Mouse (Mus musculus): ENCODE measurements around the gene Acsbg2. TPM values are rescaled to one million over a fixed set of nuclear protein-coding genes. Genes with fewer than 3 reads are reported as not detected.

Acsbg2 gene
- not detected for polyA plus RNA-seq (2014; fragmentation: Illumina TruSeq; extraction: RNeasy Lipid Tissue Mini Kit (QIAGEN cat#74804); ENCODE audit: low read depth, low replicate concordance)

GRCm38 (mm10) chr17:56874237-56874636 is at the start of gene Acsbg2:
Acsbg2 (minus strand) TSS chr17:56874447.

GRCm38 (mm10) chr17:56874936-56875651 is 847 bp upstream of the Acsbg2 start, which contains the start of gene 1700061G19Rik:
1700061G19Rik (plus strand) TSS chr17:56875477.

GRCm38 (mm10) chr17:56830411-56831110 is 43.7 kb downstream of the Acsbg2 start, which contains the start of gene Rfx2:
Rfx2 (minus strand) TSS chr17:56831013.

Other genes starting within 250 kb of the Acsbg2 start
- 2.6 TPM for gene Lonp1, start 247.6 kb downstream of the Acsbg2 start, polyA plus RNA-seq (2014; fragmentation: Illumina TruSeq; extraction: RNeasy Lipid Tissue Mini Kit (QIAGEN cat#74804); ENCODE audit: low read depth, low replicate concordance)
- 0.28 TPM for gene Catsperd, start 246.3 kb downstream of the Acsbg2 start, polyA plus RNA-seq (2014; fragmentation: Illumina TruSeq; extraction: RNeasy Lipid Tissue Mini Kit (QIAGEN cat#74804); ENCODE audit: low read depth, low replicate concordance)
- gene Ranbp3, start 201.2 kb downstream of the Acsbg2 start, polyA plus RNA-seq (2014; fragmentation: Illumina TruSeq; extraction: RNeasy Lipid Tissue Mini Kit (QIAGEN cat#74804); ENCODE audit: low read depth, low replicate concordance), result 3.9 TPM
- not detected for gene Ndufa11, start 156.7 kb downstream of the Acsbg2 start, polyA plus RNA-seq (2014; fragmentation: Illumina TruSeq; extraction: RNeasy Lipid Tissue Mini Kit (QIAGEN cat#74804); ENCODE audit: low read depth, low replicate concordance)
- gene Vmac, start 156.4 kb downstream of the Acsbg2 start, polyA plus RNA-seq (2014; fragmentation: Illumina TruSeq; extraction: RNeasy Lipid Tissue Mini Kit (QIAGEN cat#74804); ENCODE audit: low read depth, low replicate concordance), result 12.3 TPM
- not detected for gene Nrtn, start 116.9 kb downstream of the Acsbg2 start, polyA plus RNA-seq (2014; fragmentation: Illumina TruSeq; extraction: RNeasy Lipid Tissue Mini Kit (QIAGEN cat#74804); ENCODE audit: low read depth, low replicate concordance)
- 1.8 TPM for gene Dus3l, start 109.7 kb downstream of the Acsbg2 start, polyA plus RNA-seq (2014; fragmentation: Illumina TruSeq; extraction: RNeasy Lipid Tissue Mini Kit (QIAGEN cat#74804); ENCODE audit: low read depth, low replicate concordance)
- gene Prr22, start 104.2 kb downstream of the Acsbg2 start, polyA plus RNA-seq (2014; fragmentation: Illumina TruSeq; extraction: RNeasy Lipid Tissue Mini Kit (QIAGEN cat#74804); ENCODE audit: low read depth, low replicate concordance), result not detected
- 0.38 TPM for gene Rfx2, start 43.4 kb downstream of the Acsbg2 start, polyA plus RNA-seq (2014; fragmentation: Illumina TruSeq; extraction: RNeasy Lipid Tissue Mini Kit (QIAGEN cat#74804); ENCODE audit: low read depth, low replicate concordance)
- gene 1700061G19Rik, start 1.0 kb upstream of the Acsbg2 start, polyA plus RNA-seq (2014; fragmentation: Illumina TruSeq; extraction: RNeasy Lipid Tissue Mini Kit (QIAGEN cat#74804); ENCODE audit: low read depth, low replicate concordance), result not detected
- gene Mllt1, start 61.0 kb upstream of the Acsbg2 start, polyA plus RNA-seq (2014; fragmentation: Illumina TruSeq; extraction: RNeasy Lipid Tissue Mini Kit (QIAGEN cat#74804); ENCODE audit: low read depth, low replicate concordance), result 1.1 TPM
- gene Acer1, start 107.7 kb upstream of the Acsbg2 start, polyA plus RNA-seq (2014; fragmentation: Illumina TruSeq; extraction: RNeasy Lipid Tissue Mini Kit (QIAGEN cat#74804); ENCODE audit: low read depth, low replicate concordance), result 34.9 TPM
- gene Clpp, start 115.9 kb upstream of the Acsbg2 start, polyA plus RNA-seq (2014; fragmentation: Illumina TruSeq; extraction: RNeasy Lipid Tissue Mini Kit (QIAGEN cat#74804); ENCODE audit: low read depth, low replicate concordance), result 1.6 TPM
- 3.2 TPM for gene Alkbh7, start 122.9 kb upstream of the Acsbg2 start, polyA plus RNA-seq (2014; fragmentation: Illumina TruSeq; extraction: RNeasy Lipid Tissue Mini Kit (QIAGEN cat#74804); ENCODE audit: low read depth, low replicate concordance)
- not detected for gene Pspn, start 125.6 kb upstream of the Acsbg2 start, polyA plus RNA-seq (2014; fragmentation: Illumina TruSeq; extraction: RNeasy Lipid Tissue Mini Kit (QIAGEN cat#74804); ENCODE audit: low read depth, low replicate concordance)
- 2.0 TPM for gene Gtf2f1, start 136.8 kb upstream of the Acsbg2 start, polyA plus RNA-seq (2014; fragmentation: Illumina TruSeq; extraction: RNeasy Lipid Tissue Mini Kit (QIAGEN cat#74804); ENCODE audit: low read depth, low replicate concordance)
- not detected for gene Gm17949, start 137.0 kb upstream of the Acsbg2 start, polyA plus RNA-seq (2014; fragmentation: Illumina TruSeq; extraction: RNeasy Lipid Tissue Mini Kit (QIAGEN cat#74804); ENCODE audit: low read depth, low replicate concordance)
- gene Khsrp, start 157.1 kb upstream of the Acsbg2 start, polyA plus RNA-seq (2014; fragmentation: Illumina TruSeq; extraction: RNeasy Lipid Tissue Mini Kit (QIAGEN cat#74804); ENCODE audit: low read depth, low replicate concordance), result 8.6 TPM
- not detected for gene Slc25a41, start 167.2 kb upstream of the Acsbg2 start, polyA plus RNA-seq (2014; fragmentation: Illumina TruSeq; extraction: RNeasy Lipid Tissue Mini Kit (QIAGEN cat#74804); ENCODE audit: low read depth, low replicate concordance)
- 38.8 TPM for gene Crb3, start 184.7 kb upstream of the Acsbg2 start, polyA plus RNA-seq (2014; fragmentation: Illumina TruSeq; extraction: RNeasy Lipid Tissue Mini Kit (QIAGEN cat#74804); ENCODE audit: low read depth, low replicate concordance)
- gene Slc25a23, start 185.4 kb upstream of the Acsbg2 start, polyA plus RNA-seq (2014; fragmentation: Illumina TruSeq; extraction: RNeasy Lipid Tissue Mini Kit (QIAGEN cat#74804); ENCODE audit: low read depth, low replicate concordance), result 6.9 TPM
- 5.6 TPM for gene Dennd1c, start 204.1 kb upstream of the Acsbg2 start, polyA plus RNA-seq (2014; fragmentation: Illumina TruSeq; extraction: RNeasy Lipid Tissue Mini Kit (QIAGEN cat#74804); ENCODE audit: low read depth, low replicate concordance)
- 1.0 TPM for gene Tubb4a, start 213.3 kb upstream of the Acsbg2 start, polyA plus RNA-seq (2014; fragmentation: Illumina TruSeq; extraction: RNeasy Lipid Tissue Mini Kit (QIAGEN cat#74804); ENCODE audit: low read depth, low replicate concordance)
- gene Tnfsf9, start 230.9 kb upstream of the Acsbg2 start, polyA plus RNA-seq (2014; fragmentation: Illumina TruSeq; extraction: RNeasy Lipid Tissue Mini Kit (QIAGEN cat#74804); ENCODE audit: low read depth, low replicate concordance), result 0.47 TPM